Mouse (Mus musculus) layer of hippocampus, adult 8-10 months (tissue): ENCODE measurements around the gene Nedd8. TPM values are rescaled to one million over a fixed set of nuclear protein-coding genes. Genes with fewer than 3 reads are reported as not detected.
A peak's percentile ranks its signal among the peaks of the same experiment; 100 is the strongest.

Experiments
- DNase-seq, 2 experiments: peaks; one replicate each; pipeline ENCODE4 v3.0.0; 2022; ENCODE audit warnings: low spot score in 2 of 2
- total RNA-seq, 4 experiments: library from RNA; stranded (reverse); gene quantifications; 2 replicates each; pipeline ENCODE4 v1.2.4; 2022

Gene Nedd8
- total RNA-seq = 100 to 1,000 TPM; 290 to 309 (median 300) TPM

- peak; percentile 95 for DNase-seq
Measured at GRCm38 (mm10) chr14:55671833-55672740, at the start of gene Nedd8, which contains the start of gene Gmpr2. Gene Nedd8 (minus strand): TSS chr14:55672124. Gene Gmpr2 (plus strand): TSS chr14:55671941.

- DNase-seq = no peak
Measured at GRCm38 (mm10) chr14:55721076-55721475, 49.2 kb upstream of the Nedd8 start.

- DNase-seq = no peak
Measured at GRCm38 (mm10) chr14:55720666-55721065, 48.7 kb upstream of the Nedd8 start.

- no peak for DNase-seq
Measured at GRCm38 (mm10) chr14:55719737-55720136, 47.8 kb upstream of the Nedd8 start.

- DNase-seq = no peak
Measured at GRCm38 (mm10) chr14:55716884-55717283, 45.0 kb upstream of the Nedd8 start.

- no peak for DNase-seq
Measured at GRCm38 (mm10) chr14:55716271-55716670, 44.3 kb upstream of the Nedd8 start.

- DNase-seq = no peak
Measured at GRCm38 (mm10) chr14:55714893-55715292, 43.0 kb upstream of the Nedd8 start.

- DNase-seq = no peak
Measured at GRCm38 (mm10) chr14:55713729-55714122, 41.8 kb upstream of the Nedd8 start, which contains the start of gene Tgm1. Gene Tgm1 (minus strand): TSS chr14:55713926.

- DNase-seq = no peak
Measured at GRCm38 (mm10) chr14:55713007-55713728, 41.2 kb upstream of the Nedd8 start.

- DNase-seq = no peak
Measured at GRCm38 (mm10) chr14:55711786-55712185, 39.9 kb upstream of the Nedd8 start.

- DNase-seq = no peak
Measured at GRCm38 (mm10) chr14:55709509-55709908, 37.6 kb upstream of the Nedd8 start.

- no peak for DNase-seq
Measured at GRCm38 (mm10) chr14:55707397-55707796, 35.5 kb upstream of the Nedd8 start.

- no peak for DNase-seq
Measured at GRCm38 (mm10) chr14:55706051-55706600, 34.2 kb upstream of the Nedd8 start.

- no peak for DNase-seq
Measured at GRCm38 (mm10) chr14:55702761-55703160, 30.8 kb upstream of the Nedd8 start.

GRCm38 (mm10) chr14:55701131-55701530, 29.2 kb upstream of the Nedd8 start:
- DNase-seq = no peak

GRCm38 (mm10) chr14:55697226-55697625, 25.3 kb upstream of the Nedd8 start:
- no peak for DNase-seq

GRCm38 (mm10) chr14:55689433-55689832, 17.5 kb upstream of the Nedd8 start:
- DNase-seq = no peak

- DNase-seq = no peak
Measured at GRCm38 (mm10) chr14:55682118-55682493, 10.2 kb upstream of the Nedd8 start.

GRCm38 (mm10) chr14:55681160-55682117, 9.5 kb upstream of the Nedd8 start, which contains the start of gene Tinf2:
Gene Tinf2 (minus strand): TSS chr14:55681820.
- DNase-seq = peak; percentile 95 to 96

GRCm38 (mm10) chr14:55677615-55678014, 5.7 kb upstream of the Nedd8 start:
- DNase-seq = no peak

- no peak for DNase-seq
Measured at GRCm38 (mm10) chr14:55672741-55673060, 777 bp upstream of the Nedd8 start.
